Mouse (Mus musculus) olfactory bulb, adult 2 months (tissue): ENCODE data around the gene Fth1.

Experiments
- CTCF ChIP-seq: fragments of 200-500 bp; IDR thresholded peaks from 2 replicates; pipeline ENCODE4 v1.5.1; 2012; ENCODE audit warnings: low read depth, mild to moderate bottlenecking, low read length, moderate library complexity; ENCODE audit not compliant: insufficient read depth
- POLR2A ChIP-seq: fragments of 200-500 bp; IDR thresholded peaks from 2 replicates; pipeline ENCODE4 v1.6.1; 2012; ENCODE audit warnings: mild to moderate bottlenecking, low read depth, low read length, moderate library complexity; ENCODE audit not compliant: insufficient read depth

- TF ChIP-seq CTCF (no peak), POLR2A (no peak)
Measured at GRCm38 (mm10) chr19:9979156-9979555, 1.2 kb upstream of the Fth1 start.
